Mouse (Mus musculus): ENCODE data around the gene Olfr56. TPM values are rescaled to one million over a fixed set of nuclear protein-coding genes. Genes with fewer than 3 reads are reported as not detected.

Olfr56 gene
- polyA plus RNA-seq, 1 experiment from 2014 or later = not detected

DNA sequence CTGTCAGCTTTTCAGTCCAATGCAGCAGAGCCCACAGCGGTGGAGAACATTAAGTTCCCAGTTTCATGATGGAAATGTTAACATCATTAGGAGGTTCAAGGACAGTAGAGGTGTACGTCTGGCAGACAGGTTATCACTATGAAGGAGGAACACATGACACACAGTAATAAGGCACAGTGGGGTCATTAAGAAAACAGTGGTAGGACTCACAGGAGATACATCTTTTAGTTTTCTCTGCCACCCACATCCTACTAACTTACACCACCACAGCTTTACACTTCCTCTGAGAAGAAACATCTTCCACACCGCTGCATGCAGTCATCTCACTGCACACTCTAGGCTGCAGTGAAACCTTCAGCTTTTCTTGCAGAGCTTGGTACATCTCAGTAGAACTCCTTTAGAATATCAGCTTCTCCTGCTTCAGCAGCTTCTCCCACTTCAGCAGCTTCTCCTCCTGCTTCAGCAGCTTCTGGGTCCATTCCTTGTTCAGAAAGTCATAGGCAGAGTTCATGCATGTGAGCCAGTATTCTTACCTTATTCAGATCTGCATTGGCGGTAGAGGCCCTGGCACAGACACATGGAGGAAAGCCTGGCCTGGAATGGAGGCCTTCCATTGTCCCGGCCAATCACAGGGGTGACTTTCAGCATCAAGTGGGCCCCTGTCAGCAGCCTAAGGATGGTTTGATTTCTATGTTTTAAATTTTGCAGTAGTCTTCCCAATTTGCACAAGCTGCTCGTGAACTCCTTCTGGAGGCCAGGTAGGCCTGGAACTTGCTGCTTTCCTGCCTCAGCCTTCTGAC lies 115.4 kb downstream of the Olfr56 start:
- H3K27ac ChIP-seq (replicated peaks) = no peak overlapping the region
- H3K9me3 ChIP-seq = no peaks in the 10 kb centered on the region
- H3K4me2 ChIP-seq = no peak overlapping the region
- no peaks in the 10 kb centered on the region for H3K27me3 ChIP-seq (replicated peaks)
- H3K36me3 ChIP-seq = no peaks in the 10 kb centered on the region
- H3K4me1 ChIP-seq = no peaks in the 10 kb centered on the region
- no peak overlapping the region for H3K4me3 ChIP-seq
- no peak overlapping the region for H3K9ac ChIP-seq
- no peak for ATAC-seq (ENCODE audit: extremely low read depth, insufficient number of reproducible peaks, low FRiP score, low TSS enrichment)
- 76% methylated on average over 6 of the region's 6 CpGs for WGBS

DNA sequence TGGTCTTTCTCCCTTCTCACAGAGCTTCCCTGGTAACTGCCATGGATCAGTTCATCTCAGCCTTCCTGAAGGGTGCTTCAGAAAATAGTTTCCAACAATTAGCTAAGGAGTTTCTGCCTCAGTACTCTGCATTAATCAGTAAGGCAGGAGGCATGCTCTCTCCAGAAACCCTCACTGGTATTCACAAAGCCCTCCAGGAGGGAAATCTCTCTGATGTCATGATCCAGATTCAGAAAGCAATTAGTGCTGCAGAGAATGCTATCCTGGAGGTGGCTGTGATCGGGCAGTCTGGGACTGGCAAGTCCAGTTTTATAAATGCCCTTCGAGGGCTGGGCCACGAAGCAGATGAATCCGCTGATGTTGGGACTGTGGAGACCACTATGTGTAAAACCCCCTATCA lies 116.7 kb downstream of the Olfr56 start:
- Histone ChIP-seq H3K9ac (no peak overlapping the region), H3K27me3 (replicated peaks) (no peaks in the 10 kb centered on the region), H3K9me3 (no peaks in the 10 kb centered on the region), H3K4me2 (no peak overlapping the region), H3K4me1 (no peaks in the 10 kb centered on the region), H3K27ac (replicated peaks) (no peak overlapping the region), H3K4me3 (no peak overlapping the region), H3K36me3 (no peaks in the 10 kb centered on the region)
- 84% methylated on average over 4 of the region's 4 CpGs for WGBS
- ATAC-seq (ENCODE audit: extremely low read depth, insufficient number of reproducible peaks, low FRiP score, low TSS enrichment) = no peak

DNA sequence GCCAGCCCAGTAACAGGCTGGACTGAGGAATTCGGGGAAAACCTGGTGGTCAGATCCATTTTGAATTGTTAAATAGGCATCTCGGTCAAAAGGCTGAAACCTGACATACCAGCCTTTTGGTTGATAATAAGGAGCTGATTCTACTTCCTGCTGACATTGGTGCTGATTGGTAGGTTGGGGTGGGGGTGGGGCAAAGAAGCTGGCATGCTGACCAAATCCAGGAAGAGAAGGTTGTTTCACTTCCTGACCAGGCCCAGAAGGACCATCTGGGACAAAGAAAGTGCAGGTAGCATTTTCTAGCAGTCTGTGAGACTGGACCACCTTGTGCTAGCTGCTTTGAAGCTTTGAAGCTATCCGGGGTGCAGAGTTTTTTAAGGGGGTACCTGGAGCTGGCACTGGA lies 121.7 kb downstream of the Olfr56 start:
- Histone ChIP-seq H3K4me2 (no peak overlapping the region), H3K9ac (no peak overlapping the region), H3K9me3 (no peaks in the 10 kb centered on the region), H3K4me3 (no peak overlapping the region), H3K36me3 (no peaks in the 10 kb centered on the region), H3K4me1 (peaks cover 5% of the 10 kb centered on the region; the same call in 1 of the 2 replicates), H3K27me3 (replicated peaks) (no peaks in the 10 kb centered on the region), H3K27ac (replicated peaks) (no peak overlapping the region)
- 67% methylated on average over 3 of the region's 3 CpGs for WGBS
- no peak for ATAC-seq (ENCODE audit: extremely low read depth, insufficient number of reproducible peaks, low FRiP score, low TSS enrichment)

DNA sequence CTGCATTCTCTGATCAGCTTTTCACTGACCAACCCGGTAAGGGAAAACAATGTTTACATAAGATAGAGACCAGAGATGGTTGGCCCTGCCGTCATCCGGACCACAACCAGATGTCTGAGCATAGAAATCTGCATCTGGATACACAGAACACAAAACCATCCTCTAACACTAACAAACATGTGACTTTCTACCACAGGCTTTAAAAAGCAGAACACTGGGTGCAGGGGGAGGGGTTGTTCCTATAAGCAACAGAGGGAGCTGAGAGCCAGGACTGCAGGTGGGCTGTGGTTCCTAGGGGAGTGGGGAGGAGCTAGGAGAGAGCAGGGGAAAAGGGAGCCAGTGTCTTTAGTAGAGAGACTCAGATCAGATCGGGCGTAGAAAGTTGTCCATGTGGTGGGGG lies 122.8 kb downstream of the Olfr56 start:
- H3K4me1 ChIP-seq = peaks cover 5% of the 10 kb centered on the region; the same call in 1 of the 2 replicates
- no peaks in the 10 kb centered on the region for H3K36me3 ChIP-seq
- no peak overlapping the region for H3K4me2 ChIP-seq
- WGBS = 31% methylated on average over 5 of the region's 5 CpGs
- no peak for ATAC-seq (ENCODE audit: extremely low read depth, insufficient number of reproducible peaks, low FRiP score, low TSS enrichment)
- H3K4me3 ChIP-seq = no peak overlapping the region
- no peaks in the 10 kb centered on the region for H3K9me3 ChIP-seq
- H3K9ac ChIP-seq = no peak overlapping the region
- H3K27ac ChIP-seq (replicated peaks) = no peak overlapping the region
- H3K27me3 ChIP-seq (replicated peaks) = no peaks in the 10 kb centered on the region

DNA sequence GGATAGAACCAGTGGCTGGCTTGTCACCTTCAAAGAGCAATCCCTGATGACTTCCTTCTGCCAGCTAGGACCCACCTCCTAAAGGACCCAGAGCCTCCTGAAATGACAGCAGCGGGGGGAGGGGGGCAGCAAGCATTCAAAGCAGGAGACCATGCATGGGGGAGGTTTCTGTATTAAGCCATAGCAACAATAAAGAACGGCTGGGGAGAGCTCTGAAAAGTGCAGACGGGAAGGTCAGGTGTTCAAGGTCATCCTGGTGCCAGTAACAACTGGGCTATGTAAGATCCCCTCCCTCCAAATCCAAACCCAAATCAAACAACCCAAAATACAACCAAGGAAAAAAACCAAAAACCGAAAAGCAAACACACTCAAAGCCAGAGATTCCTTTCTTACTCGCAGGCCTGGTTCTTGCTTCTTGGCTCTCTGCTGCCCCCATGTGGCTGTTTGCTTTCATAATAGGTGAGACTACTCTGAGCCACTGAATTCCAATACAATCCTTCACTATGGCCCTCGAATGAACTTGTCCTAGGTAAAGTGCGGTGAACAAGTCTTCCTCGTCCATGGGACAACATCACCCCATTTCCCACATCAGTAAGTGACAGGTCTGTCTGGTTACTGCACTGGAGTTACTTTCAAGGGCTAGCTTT lies 124.5 kb downstream of the Olfr56 start:
- H3K27ac ChIP-seq (replicated peaks) = no peak overlapping the region; the same call in 1 of the 2 replicates
- ATAC-seq (ENCODE audit: extremely low read depth, insufficient number of reproducible peaks, low FRiP score, low TSS enrichment) = no peak
- peak overlapping the region; percentile 52; the same call in 1 of the 2 replicates for H3K9ac ChIP-seq
- peak overlapping the region; percentile 46 for H3K4me2 ChIP-seq
- H3K36me3 ChIP-seq = no peaks in the 10 kb centered on the region
- H3K9me3 ChIP-seq = no peaks in the 10 kb centered on the region
- WGBS = 14% methylated on average over 8 of the region's 8 CpGs
- peaks cover 5% of the 10 kb centered on the region; the same call in 1 of the 2 replicates for H3K4me1 ChIP-seq
- no peaks in the 10 kb centered on the region for H3K27me3 ChIP-seq (replicated peaks)
- no peak overlapping the region for H3K4me3 ChIP-seq

DNA sequence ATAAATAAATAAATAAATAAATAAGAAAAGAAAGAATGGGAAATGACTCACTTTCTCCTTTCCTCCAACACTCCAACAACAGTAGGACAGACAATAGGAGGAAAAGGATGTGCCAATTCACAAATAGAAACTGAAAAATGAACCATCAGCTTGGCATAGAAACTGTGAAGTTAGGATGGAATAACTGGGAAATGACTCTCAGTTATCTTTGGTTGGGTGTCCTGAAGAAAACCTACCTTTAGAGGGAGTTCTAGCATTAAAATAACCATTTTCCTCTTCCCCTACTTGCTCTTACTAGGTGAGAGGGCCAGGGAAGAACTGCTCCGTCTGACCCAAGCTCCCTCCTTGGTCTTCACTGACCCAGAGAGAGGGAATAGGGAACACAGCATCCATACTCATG lies 127.1 kb downstream of the Olfr56 start:
- Histone ChIP-seq H3K36me3 (no peaks in the 10 kb centered on the region), H3K4me3 (no peak overlapping the region), H3K27ac (replicated peaks) (no peak overlapping the region), H3K27me3 (replicated peaks) (0 out of 2 replicates have a peak, but pooled peaks cover 3% of the 10 kb centered on the region), H3K9ac (no peak overlapping the region), H3K4me1 (peaks cover 5% of the 10 kb centered on the region; the same call in 1 of the 2 replicates), H3K9me3 (no peaks in the 10 kb centered on the region), H3K4me2 (no peak overlapping the region)
- ATAC-seq (ENCODE audit: extremely low read depth, insufficient number of reproducible peaks, low FRiP score, low TSS enrichment) = no peak
- 50% methylated on average over 1 of the region's 1 CpGs for WGBS

DNA sequence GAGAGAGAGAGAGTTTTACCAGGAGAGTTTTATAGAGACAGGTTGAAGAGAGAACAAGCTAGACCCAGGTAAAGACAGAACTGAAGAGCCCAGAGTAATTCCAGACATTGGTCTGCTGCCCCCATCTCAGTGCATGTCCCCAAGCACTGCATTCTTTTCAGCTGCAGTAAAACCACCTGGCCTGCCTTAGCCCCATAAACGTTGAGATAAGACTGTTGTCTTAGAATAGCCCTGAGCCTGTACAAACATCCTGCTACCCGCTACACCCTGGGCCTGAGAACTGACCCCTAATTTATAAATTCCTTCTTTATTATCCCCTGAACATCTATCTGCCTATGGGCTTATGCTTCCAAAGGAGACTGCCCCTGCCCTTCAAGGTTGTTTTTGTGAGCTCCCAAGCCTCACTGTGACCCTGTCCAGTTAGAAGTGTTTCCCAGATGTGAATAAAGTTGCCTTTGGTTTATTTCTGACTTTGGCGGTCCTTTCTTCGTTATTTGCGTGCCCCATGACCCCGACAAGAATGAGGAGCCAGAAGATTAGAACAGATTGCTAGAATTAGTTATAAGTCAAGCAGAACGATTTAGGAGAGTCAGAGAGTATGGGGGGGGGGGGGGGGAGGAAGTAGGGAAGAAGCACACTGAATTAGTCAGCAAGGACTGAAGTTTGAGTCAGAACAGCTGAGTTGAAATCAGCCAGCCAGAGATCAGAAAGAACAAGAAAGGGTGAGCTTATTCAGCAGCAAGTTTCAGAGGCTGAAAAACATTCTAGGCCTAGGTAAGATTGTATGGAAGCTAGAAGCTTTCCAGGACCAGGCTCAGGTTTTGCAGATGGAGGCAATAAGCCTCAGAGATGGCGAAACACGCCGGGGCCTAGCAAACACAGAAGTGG lies 129.2 kb downstream of the Olfr56 start:
- 0 out of 2 replicates have a peak, but pooled peaks cover 3% of the 10 kb centered on the region for H3K27me3 ChIP-seq (replicated peaks)
- peaks cover 3% of the 10 kb centered on the region; the same call in 1 of the 2 replicates for H3K4me1 ChIP-seq
- no peak overlapping the region for H3K4me2 ChIP-seq
- H3K9me3 ChIP-seq = no peaks in the 10 kb centered on the region
- no peaks in the 10 kb centered on the region for H3K36me3 ChIP-seq
- H3K9ac ChIP-seq = no peak overlapping the region
- no peak overlapping the region for H3K4me3 ChIP-seq
- WGBS = 66% methylated on average over 10 of the region's 10 CpGs
- no peak for ATAC-seq (ENCODE audit: extremely low read depth, insufficient number of reproducible peaks, low FRiP score, low TSS enrichment)
- H3K27ac ChIP-seq (replicated peaks) = no peak overlapping the region

DNA sequence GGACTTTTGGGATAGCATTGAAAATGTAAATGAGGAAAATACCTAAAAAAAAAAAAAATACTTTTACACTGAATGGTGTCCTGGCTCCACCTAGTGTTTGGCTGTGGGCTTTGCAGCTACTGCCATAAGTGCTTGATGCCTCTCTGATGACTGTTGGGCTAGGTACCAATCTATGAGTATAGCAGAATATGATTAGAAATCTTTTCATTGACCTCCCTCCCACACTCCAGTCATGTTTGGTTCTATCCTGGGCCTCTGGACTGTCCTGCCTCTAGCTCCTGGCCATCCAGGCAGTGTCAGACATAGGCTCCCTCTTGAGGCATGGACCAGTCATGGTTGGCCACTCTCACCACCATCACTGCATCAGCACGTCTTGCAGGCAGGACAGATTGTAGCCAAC lies 130.1 kb downstream of the Olfr56 start:
- H3K27ac ChIP-seq (replicated peaks) = no peak overlapping the region
- 0 out of 2 replicates have a peak, but pooled peaks cover 3% of the 10 kb centered on the region for H3K27me3 ChIP-seq (replicated peaks)
- H3K4me1 ChIP-seq = no peaks in the 10 kb centered on the region
- no peaks in the 10 kb centered on the region for H3K36me3 ChIP-seq
- no peaks in the 10 kb centered on the region for H3K9me3 ChIP-seq
- no peak overlapping the region for H3K4me2 ChIP-seq
- no peak for ATAC-seq (ENCODE audit: extremely low read depth, insufficient number of reproducible peaks, low FRiP score, low TSS enrichment)
- H3K9ac ChIP-seq = no peak overlapping the region
- WGBS = 36% methylated on average over 1 of the region's 1 CpGs
- H3K4me3 ChIP-seq = no peak overlapping the region

DNA sequence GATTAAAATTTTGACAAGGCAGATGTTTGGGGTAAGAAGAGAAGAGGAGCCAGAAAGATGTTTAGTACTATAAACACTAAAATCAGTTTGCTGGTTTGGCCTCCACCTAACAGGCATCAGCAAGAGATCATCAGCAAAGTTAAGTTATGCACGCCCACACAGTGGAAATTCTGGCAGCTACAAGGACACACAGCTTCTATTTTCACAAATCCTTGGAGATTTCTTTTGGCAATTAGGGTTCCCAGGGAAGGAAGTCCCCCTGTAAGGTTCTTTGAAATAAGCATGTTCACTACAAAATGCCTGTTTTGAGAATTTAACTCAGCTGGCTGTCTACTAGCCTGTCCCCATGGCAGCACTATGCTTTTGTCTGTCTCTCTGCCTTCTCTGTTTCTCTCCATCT lies 132.3 kb downstream of the Olfr56 start:
- H3K4me3 ChIP-seq = no peak overlapping the region
- no peak overlapping the region for H3K27ac ChIP-seq (replicated peaks)
- no peaks in the 10 kb centered on the region for H3K9me3 ChIP-seq
- no peak overlapping the region for H3K9ac ChIP-seq
- 54% methylated on average over 1 of the region's 1 CpGs for WGBS
- H3K4me1 ChIP-seq = no peaks in the 10 kb centered on the region
- H3K36me3 ChIP-seq = no peaks in the 10 kb centered on the region
- no peak for ATAC-seq (ENCODE audit: extremely low read depth, insufficient number of reproducible peaks, low FRiP score, low TSS enrichment)
- H3K4me2 ChIP-seq = no peak overlapping the region
- H3K27me3 ChIP-seq (replicated peaks) = 0 out of 2 replicates have a peak, but pooled peaks cover 3% of the 10 kb centered on the region

DNA sequence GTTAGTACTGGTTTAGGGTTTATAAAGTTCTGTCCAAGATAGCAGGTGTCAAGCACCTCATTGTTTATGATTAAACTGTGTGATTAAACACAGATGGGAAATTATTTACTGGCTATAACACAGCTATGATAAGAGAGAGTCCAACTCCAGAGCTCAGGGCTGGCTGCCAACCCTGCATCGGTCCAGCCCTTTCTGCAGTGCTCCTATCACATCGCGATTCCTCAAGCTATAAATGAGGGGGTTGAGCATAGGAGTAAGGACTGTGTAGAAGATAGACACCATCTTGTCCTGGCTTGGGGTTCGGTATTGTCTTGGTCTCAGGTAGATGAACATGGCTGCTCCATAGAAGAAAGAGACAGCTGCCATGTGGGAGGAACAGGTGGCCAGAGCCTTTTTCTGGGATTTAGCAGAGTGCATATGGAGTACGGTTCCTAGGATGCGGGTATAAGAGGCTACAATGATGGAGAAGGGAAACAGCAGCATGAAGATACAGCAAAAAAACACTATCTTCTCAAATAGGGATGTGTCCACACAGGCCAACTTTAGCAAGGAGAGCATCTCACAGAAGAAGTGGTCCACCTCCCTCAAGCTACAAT lies 134.0 kb downstream of the Olfr56 start:
- no peak overlapping the region for H3K9ac ChIP-seq
- no peak overlapping the region for H3K27ac ChIP-seq (replicated peaks)
- no peaks in the 10 kb centered on the region for H3K9me3 ChIP-seq
- H3K4me2 ChIP-seq = no peak overlapping the region
- no peak for ATAC-seq (ENCODE audit: extremely low read depth, insufficient number of reproducible peaks, low FRiP score, low TSS enrichment)
- no peak overlapping the region for H3K4me3 ChIP-seq
- H3K36me3 ChIP-seq = no peaks in the 10 kb centered on the region
- H3K27me3 ChIP-seq (replicated peaks) = 0 out of 2 replicates have a peak, but pooled peaks cover 3% of the 10 kb centered on the region
- H3K4me1 ChIP-seq = no peaks in the 10 kb centered on the region
- WGBS = 68% methylated on average over 6 of the region's 6 CpGs

DNA sequence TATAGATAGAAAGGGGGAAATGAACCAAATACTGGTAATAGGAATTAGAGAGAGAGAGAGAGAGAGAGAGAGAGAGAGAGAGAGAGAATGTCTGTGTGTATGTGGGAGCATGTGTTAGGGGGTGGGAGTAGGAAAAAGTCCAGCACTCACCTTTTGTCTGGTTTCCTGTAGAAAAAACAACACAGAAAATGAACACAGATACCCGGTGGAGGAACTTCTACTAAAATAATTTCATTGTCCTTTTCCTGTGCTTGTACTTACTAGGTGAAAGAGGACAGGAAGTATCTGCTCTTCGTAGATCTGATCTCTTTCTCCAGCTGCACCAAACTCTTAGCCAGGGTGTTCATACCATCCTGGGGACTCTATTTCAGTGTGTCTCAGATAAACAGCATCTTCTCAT lies 135.5 kb downstream of the Olfr56 start:
- Histone ChIP-seq H3K9me3 (no peaks in the 10 kb centered on the region), H3K27me3 (replicated peaks) (0 out of 2 replicates have a peak, but pooled peaks cover 3% of the 10 kb centered on the region), H3K4me2 (no peak overlapping the region), H3K4me1 (no peaks in the 10 kb centered on the region), H3K4me3 (no peak overlapping the region), H3K27ac (replicated peaks) (no peak overlapping the region), H3K9ac (no peak overlapping the region), H3K36me3 (no peaks in the 10 kb centered on the region)
- 50% methylated on average over 2 of the region's 2 CpGs for WGBS
- no peak for ATAC-seq (ENCODE audit: extremely low read depth, insufficient number of reproducible peaks, low FRiP score, low TSS enrichment)

All from heart, embryonic 13.5 days (tissue).